Mouse (Mus musculus): Measurements from ENCODE around the gene Tbc1d22a.

The Tbc1d22a gene

GRCm38 (mm10) chr15:86238076-86238475, 23.8 kb downstream of the Tbc1d22a start:
- DNase-seq, result no peak

DNA sequence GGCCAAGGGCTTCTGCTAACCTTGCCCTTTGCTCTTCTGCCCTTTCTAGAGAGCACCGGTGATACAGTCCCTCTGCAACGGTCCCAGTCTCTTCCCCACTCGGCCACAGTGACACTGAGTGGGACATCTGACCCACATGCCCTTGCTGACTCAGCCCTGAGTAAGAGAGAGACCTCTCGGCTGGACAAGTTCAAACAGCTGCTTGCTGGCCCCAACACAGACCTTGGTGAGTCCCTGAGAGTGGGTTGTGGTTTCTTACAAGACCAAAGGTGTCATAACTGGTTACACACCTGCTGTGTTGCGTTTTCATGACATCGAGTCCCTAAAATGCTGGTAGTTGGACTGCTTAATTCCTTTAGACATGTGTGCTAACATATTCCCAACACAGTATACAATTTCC, 24.8 kb downstream of the Tbc1d22a start:
- no peak for DNase-seq

GRCm38 (mm10) chr15:86239801-86240200, 25.5 kb downstream of the Tbc1d22a start:
- DNase-seq, result peak; percentile 64

GRCm38 (mm10) chr15:86243708-86244107, 29.4 kb downstream of the Tbc1d22a start:
- peak; percentile 69 for DNase-seq

DNA sequence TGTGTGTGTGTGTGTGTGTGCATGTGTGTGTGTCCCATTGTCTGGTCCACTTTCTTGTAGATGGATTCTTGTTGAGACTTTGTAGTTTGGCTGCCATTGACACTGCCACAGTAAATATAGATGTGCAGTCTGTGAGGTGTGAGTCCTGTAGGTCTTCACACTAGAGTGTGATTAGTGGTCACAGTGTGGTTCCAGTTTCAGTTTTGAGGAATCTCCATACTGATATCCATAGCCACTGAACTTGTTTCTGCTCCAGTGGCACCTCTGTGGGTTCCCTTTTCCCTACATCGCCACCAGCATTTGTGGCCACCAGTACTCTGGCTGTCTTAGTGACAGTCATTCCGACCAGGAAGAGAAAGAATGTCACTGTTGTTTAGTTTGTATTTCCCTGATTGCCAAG, 30.1 kb downstream of the Tbc1d22a start:
- no peak for DNase-seq

- DNase-seq, result peak; percentile 80
Observed at GRCm38 (mm10) chr15:86250269-86250668, 36.0 kb downstream of the Tbc1d22a start.

- DNase-seq, result no peak
Observed at GRCm38 (mm10) chr15:86252130-86252529, 37.9 kb downstream of the Tbc1d22a start.

GRCm38 (mm10) chr15:86252684-86253083, 38.4 kb downstream of the Tbc1d22a start:
- DNase-seq, result no peak

DNA sequence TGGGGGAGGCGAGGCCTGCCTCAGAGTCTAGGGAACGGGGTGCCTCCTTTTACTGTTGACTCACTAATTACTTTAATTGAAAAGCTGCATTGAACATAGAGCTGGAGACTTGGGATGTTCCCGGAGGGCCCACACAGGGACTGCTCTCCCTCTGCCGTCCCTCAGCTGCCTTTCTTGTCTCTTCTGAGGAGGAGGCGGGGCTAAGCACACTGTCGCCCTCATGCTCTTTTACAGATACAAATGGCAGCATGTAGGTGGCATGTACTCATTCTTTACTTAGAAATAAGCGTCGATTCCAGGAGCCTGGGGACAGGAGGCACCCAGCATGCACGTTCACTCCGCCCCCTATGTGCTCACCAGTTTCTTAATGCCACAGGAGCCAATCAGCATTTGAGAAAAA, 39.2 kb downstream of the Tbc1d22a start:
- no peak for DNase-seq

- DNase-seq, result no peak
Observed at GRCm38 (mm10) chr15:86256201-86256600, 41.9 kb downstream of the Tbc1d22a start.

DNA sequence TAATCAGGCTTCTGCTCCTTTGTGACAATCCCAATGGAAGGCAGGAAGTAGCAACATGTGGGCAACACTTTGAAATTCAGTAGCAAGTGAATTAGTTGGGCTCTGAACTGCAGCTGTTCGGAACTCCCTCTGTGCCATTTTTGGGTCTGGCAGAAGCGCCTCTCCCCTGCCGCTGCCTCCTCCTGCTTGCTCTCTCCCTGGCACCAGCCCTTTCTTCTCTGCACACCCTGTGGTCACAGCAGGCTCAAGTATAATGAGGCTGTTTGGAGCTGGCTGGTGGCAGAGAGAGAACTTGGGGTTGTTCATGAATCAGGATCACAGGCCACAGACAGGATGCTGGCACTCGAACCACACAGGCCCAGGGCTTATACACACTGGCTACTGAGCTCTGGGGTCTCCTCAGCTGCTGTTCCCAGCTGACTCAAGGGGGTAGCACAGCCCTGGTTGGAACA, 42.5 kb downstream of the Tbc1d22a start:
- no peak for DNase-seq

- peak; percentile 25 for DNase-seq
Observed at GRCm38 (mm10) chr15:86257916-86258685, 43.8 kb downstream of the Tbc1d22a start.

GRCm38 (mm10) chr15:86259233-86259632, 45.0 kb downstream of the Tbc1d22a start:
- DNase-seq, result no peak

GRCm38 (mm10) chr15:86260111-86260510, 45.9 kb downstream of the Tbc1d22a start:
- DNase-seq, result no peak

- DNase-seq, result no peak
Observed at GRCm38 (mm10) chr15:86264389-86264788, 50.1 kb downstream of the Tbc1d22a start.

GRCm38 (mm10) chr15:86264803-86265202, 50.5 kb downstream of the Tbc1d22a start:
- no peak for DNase-seq

GRCm38 (mm10) chr15:86266975-86267374, 52.7 kb downstream of the Tbc1d22a start:
- no peak for DNase-seq

GRCm38 (mm10) chr15:86268526-86268925, 54.3 kb downstream of the Tbc1d22a start:
- DNase-seq, result no peak

GRCm38 (mm10) chr15:86275754-86276153, 61.5 kb downstream of the Tbc1d22a start:
- no peak for DNase-seq

DNA sequence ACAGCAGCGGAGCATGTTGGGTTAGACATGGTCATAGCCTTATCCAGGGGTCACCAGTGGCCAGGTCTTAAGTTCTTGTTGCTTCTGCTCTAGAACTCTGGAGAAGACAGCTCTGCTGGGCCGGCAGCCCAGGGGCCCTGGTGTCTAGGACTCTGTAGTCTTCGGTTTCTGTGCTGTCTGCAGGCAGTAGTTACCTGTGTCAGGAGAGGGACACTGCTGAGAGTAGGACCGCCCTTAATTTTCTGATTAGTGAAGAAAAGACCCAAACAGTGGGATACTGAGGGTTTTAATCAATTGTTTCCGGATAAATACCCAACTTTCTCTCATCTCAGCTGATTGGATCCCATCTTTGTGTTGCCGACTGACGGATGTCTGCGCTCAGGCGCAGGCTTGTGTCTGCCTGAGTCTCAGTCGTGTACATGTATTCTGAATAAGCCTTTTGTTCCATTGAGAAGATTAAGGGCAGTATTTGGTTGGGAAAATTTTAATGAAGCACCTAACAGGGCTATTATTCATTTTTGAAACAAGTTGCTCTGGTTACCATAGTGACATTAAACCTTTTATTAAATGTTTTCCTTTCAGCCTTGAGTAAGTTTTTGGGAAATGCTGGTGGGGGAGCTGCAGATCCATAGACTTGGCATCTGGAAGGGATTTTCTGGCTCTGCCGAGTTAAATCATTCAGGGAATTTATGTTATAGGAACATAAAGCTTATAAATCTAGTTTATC, 62.4 kb downstream of the Tbc1d22a start:
- no peak for DNase-seq

GRCm38 (mm10) chr15:86277428-86277827, 63.2 kb downstream of the Tbc1d22a start:
- no peak for DNase-seq

DNA sequence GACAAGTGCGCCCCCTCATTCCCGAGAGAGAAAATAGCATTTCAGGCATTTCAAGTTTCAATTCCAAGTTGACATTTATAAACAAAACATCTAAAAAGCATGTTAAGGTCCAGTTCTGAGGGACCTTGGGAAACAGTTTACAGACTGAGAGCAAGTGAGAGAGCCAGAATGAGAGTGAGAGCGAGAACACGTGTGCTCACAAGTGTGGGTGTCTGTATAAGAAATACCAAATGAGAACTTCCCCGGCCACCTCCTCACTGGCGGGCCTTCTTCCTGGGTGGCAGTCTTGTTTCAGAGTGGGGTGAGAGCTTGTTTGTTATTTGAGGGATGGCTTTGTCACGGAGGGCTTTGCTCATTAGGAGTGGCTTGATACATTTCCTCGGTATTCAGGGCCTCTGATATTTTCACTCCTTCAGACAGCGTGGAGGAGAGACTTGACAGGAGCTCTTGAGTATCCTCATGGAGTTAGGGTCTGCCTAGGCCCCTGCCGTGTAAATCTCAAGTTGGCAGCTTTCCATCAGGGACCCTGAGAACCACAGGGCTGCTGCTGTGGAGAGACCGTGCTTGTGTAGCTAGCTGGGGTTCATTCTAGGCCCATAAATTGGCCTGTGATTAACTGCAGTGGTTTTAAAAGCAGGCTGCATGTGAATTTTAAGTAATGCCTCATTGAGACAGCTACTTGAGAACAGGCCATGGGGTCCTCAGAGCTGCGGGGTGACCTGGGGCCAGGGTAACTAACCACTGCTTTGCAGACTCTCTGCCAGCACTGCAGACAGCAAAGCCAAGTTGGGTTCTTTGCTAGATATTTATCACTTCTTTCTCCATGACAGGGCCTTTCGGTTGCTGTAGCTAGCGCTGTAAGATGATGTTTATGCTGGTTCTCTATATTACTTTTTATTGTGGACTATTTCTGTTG, 65.1 kb downstream of the Tbc1d22a start:
- no peak for DNase-seq

DNA sequence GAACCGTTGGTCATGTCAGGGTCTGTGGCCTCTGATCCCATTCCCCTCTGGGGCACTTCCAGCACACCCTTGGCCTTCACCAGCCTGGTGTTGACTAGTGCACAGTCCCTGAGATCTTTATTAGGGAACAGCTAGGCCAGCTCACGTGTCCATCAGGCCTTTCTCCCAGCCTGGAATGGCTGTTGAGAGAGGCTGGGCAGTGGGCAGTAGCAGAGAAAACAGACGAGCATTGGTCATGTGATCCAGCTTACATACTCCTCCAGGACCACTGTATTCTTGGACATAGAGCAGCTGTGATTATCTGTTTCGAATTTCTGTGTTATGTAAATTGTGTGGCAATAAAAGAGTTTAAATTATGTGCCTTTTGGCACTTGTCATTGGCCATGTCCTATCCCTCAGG, 65.9 kb downstream of the Tbc1d22a start:
- DNase-seq, result no peak
